Mouse (Mus musculus): Measurements from ENCODE around the gene Zbed4.

The Zbed4 gene

DNA sequence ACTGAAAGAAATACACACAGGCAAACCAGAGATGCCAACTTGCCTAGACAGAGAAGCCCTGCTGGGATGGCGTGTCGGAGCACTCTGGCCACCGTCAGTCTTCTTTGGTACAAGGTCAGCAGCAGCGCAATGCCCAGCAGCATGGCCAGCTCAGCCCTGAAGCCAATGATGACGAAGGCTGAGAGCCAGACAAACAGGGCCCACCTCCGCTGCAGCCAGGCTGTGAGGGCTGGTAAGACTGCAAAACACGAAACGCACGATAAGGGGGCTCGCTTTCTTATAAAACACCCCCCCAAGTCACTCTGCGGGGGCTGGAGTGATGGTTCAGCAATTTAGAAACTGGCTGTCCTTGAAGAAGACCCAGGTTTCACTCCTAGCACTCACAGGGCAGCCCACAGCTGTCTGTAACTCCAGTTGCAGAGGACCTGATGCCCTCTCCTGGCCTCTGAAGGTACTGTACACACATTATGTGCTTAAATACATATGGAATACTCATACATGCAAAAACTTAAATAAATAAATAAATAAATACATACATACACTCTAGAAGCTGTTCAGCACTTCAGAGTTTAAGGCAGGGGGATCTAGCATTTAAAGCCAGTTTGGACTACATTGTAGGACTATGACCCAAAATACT lies 63.1 kb downstream of the Zbed4 start:
- DNase-seq, result peak; percentile 46

DNA sequence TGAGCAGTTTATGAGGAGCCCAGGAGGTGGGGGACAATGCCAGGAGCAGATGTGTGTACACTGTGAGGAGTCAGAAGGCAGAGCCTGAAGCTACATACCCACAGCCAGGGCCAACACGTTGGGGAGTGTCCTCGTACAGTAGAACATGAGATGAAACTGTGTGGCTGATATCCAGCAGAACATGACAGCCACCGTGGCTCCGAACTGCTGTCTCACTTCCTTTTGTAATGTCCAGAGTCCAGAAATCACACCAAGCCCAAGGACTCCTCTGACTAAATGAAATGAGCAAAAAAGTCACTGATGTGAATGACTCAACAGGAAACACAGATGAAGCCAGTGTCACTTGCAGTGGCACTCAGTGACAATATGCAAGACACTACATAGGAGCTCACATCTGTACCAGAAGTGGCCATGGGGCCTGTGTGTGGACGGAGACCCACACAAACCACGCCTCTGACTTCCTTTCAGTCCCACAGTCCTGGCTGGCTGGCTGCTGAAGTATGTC lies 63.8 kb downstream of the Zbed4 start:
- DNase-seq, result no peak

DNA sequence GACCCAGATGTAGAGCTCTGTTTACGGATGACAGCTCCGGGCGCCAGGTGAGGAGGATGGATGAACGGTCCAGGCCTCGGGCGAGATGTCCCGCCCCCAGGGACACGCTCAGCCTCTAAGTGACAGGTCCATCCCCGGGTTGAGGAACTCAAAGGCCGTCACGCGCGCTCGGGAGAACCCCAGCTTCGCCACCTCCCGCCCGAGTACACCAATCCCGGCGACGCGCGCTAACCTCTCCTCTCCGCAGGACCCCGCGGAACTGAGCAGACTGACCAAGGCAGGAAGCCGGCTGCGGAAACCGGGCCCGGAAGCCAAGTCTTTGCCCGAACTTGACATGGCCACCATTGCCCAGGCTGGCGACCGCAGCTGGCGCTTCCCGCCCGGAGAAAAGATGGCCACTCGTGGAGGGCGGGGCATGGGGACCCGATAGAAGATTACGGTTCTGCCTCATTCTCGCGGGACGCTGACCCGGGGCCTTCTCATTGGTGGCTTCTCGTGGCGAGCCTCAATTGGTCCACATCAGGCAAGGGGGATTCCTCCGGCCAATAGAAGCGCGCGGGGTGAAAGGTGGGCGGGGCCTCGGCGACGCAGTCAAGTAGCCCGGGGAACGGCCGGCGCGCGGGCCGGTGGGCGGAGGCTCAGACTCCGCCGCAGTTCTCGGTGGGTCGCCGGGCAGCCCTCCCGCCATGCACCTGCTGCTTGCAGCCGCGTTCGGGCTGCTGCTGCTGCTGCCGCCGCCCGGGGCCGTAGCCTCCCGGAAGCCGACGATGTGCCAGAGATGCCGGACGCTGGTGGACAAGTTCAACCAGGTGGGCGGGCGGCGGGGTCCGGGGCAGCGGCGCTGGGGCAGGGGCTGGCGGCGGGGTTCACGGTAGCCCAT lies 67.8 kb downstream of the Zbed4 start, which contains the start of the genes Alg12 and Creld2:
TSS of gene Alg12 (minus strand) at position 293 of the 880 bp plus-strand sequence.
TSS of gene Creld2 (plus strand) at position 621 of the 880 bp plus-strand sequence.
- DNase-seq, result peak; percentile 98

DNA sequence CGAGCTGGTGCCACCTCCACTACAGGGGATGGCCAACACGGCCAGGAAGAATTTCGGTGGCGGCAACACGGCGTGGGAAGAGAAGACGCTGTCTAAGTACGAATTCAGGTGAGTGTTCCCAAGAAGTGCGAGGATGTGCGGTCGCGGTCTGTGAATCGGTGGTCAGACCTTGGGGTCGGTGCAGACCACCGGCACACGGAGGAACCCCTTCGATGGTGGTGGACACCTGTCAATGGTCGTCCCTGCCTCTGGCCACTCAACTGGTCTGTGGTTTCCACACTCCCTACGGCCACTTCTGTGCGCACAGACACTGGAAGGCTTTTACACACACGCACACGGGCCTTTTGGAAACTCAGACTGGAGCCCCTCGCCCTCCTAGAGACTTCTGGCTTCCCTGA lies 68.4 kb downstream of the Zbed4 start:
- DNase-seq, result no peak

DNA sequence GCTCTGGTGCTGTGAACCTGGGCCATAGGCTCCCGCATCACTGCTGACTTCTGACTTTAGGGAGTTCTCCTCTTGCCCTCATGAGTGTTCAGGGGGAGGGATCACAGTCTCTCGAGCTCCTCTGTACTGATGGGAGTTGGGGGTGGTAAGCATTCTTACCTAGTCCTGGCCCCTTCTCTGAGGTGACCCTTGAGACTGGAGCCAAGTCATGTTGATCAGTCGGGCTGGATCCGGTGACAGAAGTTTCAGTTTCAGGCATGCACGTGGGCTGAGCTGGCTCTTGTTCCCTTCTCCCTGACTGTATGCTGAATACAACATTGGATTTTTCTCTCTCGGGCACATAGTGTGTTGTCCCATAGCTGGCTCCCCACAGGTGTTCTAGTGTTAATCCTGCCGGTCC lies 69.9 kb downstream of the Zbed4 start:
- DNase-seq, result no peak

DNA sequence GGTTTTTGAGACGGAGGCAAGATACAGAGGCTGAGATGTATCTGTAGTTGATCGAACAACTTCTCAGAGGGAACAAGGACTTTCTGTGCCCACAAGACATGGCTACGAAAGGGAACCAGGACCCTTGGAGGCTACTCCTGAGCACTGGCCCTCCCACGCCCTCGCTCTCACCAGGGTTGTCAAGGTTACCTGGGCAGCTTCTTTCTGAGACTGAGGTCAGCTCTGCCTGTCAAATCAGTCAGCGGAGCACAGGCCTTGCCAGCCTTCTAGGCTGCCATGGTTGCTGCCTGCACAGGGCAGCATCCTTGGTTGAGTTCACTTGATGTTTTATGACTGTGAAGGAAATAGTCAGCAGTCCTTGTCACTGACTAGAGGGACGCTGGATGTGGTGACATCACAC lies 71.1 kb downstream of the Zbed4 start:
- DNase-seq, result no peak

DNA sequence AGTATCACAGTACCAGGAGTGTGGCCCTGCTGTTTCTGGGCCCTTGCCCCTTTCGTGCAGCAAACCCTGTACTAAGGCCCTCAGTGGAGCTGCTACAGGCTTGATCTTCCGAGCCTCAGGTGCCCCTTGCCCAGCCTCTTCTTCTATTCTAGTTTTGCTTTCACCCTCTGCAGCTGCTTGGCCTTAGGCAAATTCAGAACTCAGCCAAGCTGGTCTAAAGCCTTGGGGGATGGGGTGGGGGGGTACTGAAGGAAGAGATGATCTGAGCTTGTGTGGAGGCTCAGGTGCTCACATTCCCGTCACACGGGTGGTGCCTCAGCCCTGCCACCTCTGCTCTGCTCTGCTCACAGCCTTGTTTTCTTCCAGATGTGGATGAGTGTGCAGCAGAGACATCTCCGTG lies 71.9 kb downstream of the Zbed4 start:
- DNase-seq, result no peak

DNA sequence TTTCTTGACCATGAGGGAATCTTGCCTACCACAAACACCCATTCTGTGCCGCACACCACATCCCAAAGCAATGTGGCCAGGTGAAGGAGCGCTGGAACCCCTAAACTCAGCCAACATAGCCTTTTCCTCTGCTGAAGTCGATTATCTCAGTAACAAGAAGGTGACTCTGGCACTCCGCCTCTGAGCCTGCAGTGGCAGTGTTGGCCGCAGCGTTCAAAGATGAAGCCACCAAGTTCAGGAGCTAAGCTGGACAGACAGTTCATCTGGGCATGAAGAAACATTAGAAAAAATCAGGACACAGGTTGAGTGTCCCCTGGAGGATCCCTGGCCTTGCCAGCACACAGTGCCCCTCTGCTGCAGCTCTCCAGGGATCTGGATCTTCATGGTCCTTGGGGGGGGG lies 76.0 kb downstream of the Zbed4 start:
- DNase-seq, result no peak

DNA sequence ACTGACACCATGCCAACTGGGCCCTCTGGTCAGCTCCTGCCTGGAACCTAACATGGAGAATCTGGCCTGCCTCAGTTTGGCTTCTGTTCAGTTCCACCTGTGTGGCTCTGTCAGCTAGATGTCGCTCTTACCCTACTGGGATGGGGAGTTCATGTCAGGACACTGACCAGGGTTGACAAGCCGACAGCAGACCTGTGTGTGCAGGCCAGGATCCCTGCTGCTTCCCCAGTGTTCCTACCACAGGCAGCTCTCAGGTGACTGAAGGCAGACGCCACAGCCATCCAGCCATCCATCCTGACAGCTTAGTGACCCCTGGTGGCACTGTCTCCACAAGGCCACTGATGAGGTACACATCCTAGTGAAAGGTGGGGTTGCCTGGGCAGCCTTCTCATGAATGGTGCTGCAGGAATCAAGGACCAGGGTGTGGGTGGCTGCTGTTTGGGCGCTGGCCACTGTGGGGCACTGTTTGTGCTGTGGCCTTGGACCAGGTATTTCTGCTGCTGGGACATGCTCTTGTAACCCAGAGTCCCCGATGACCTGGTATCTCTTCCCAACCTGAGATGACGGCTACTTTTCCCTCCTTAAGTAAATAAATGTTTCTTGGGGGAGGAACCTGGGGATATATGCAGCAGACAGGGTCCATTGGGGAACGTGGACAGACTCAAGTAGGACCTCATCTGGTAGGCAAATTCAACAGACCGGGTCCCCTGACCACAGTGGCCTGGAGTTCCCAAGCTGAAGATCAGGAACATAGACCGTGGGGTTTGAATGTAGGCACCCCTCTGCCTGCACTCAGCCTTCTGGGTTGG lies 76.7 kb downstream of the Zbed4 start:
- DNase-seq, result peak; percentile 82

DNA sequence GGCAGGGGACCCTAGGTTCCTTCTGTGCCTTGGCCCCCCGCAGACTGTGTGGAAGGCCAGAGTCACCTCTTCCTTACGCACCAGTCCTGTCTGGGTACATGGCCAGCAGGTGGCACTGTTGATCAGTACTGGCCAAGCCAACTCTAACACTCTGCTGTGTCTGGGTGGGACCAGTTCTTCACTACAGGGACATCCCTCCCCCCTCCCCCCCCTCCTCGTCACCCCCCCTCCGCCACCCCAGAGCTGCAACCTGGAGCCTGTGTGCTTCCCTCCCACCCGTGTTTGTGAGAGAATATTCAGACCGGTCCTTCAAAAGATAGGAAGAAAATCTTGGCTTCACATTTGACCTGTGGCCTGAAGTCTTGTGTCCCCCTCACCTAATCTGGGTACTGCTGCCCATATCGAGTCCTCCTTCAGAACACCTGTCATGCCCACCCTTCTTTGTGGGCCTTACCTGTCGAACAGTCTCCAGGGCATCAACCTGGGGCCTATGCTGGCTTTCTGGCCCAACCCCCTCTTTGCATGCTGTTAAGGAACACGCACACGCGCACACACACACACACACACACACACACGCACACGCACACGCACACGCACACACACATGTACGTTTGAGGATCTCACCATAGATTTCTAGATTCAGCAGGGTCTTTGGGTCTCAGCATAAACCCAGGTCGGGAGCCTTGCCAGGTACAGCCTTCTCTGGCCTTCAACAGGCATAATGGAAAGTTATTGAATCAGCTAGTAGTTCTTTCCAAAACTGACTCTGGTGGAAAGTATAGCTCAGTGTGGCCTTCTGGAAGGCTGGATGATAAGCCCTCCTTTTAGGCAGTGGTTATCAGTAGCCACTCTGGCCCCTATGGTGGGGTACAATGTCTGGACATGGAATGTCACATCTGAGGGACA lies 77.6 kb downstream of the Zbed4 start:
- DNase-seq, result peak; percentile 96

DNA sequence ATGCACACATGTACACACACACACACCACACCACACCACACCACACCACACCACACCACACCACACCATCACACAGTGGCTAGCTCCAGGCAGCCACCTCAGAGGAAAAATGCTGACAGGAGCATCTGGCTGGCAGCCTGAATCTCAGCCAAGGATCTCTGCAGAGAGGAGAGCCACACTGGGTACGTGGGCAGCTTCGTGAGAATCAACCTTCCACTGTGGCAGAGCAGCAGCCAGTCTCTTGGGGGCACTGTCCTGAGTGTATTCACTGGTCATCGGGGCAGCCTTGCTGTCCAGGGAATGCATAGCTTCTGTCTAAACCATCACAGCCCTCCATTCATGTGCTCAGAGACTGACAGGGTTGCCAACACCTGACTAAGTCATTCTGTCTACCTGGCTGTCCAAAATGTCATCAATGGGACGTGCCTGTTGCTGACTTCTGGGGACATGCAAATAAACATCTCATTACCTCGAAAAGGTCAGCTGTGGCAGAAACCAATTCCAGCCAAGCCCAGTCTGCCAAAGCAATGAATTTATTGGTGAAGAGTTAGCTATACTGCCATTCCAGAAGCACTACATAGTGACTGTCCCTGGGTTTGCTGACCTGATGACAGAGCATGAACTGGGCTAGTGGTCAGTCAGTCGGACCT lies 78.5 kb downstream of the Zbed4 start:
- DNase-seq, result no peak

DNA sequence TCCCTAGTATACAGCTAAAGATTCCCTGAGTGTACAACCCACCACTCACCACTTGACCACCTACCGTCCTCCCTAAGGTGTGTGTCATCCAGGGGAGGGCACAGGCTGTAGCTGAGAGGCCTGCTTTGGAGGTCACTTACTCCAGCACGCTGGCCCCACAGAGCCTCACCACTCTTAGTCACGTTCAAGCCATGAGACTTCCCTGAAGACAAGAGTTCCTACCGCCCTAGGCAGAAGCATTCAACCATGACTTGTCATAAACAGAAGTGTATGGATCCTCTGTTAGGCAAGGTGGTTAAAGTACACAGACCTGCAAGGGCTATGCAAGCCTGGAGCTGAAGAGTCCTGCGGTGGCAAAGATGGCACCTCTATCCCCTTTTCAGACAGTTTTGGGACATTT lies 79.2 kb downstream of the Zbed4 start:
- DNase-seq, result no peak

DNA sequence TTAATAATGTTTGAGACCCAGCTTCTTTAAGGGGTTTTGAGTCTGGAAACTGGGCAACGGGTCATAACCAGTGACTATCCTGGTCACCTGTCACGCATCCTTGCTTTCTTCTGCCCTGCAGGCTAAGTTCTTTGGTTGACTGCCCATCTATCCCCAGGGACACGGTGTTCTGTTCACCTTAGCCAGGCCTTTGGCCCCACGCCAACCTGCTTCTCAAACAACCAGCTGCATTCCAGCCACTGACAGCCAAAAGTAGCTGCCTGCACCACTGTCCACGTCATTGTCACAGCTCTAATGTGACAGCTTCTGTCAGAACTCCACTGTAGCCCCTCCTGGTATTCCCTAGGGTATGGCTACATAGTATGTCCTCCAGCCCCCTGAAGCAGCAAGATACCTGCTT lies 80.0 kb downstream of the Zbed4 start:
- no peak for DNase-seq

DNA sequence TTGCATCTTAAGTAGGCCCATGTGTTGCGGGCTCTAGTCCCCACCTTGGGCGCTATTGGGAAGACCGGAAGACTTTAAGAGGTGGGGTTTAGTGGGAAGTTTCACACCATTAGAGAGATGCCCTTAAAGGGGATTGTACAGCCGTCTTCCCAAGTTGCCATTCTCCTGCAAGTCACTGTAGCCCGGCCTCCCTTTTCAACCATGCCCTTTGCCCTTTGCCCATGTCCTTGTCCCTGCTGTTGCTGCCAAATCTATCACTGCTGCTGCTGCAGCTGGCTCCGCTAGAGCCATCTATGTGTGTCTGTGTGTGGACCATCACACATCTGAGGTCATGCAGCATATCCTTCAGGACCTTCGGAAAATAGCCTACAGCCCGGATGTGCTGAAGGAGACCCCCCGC lies 81.1 kb downstream of the Zbed4 start:
- DNase-seq, result no peak
